Mouse (Mus musculus) neural tube, embryonic 12.5 days (tissue): Measurements from ENCODE around the gene Nacc2. TPM values are rescaled to one million over a fixed set of nuclear protein-coding genes. Genes with fewer than 3 reads are reported as not detected.

Experiments used
- ATAC-seq: fragments of 200-750 bp; cut with Nextera tagmentation; 2 replicates; pipeline ENCODE4 v1.8.0; 2017; ENCODE audit warnings: low read depth, mild to moderate bottlenecking, moderate TSS enrichment, moderate library complexity; ENCODE audit not compliant: low FRiP score
- H3K27ac ChIP-seq: fragments of 300-500 bp; sonication (generic); 2 replicates; pipeline ENCODE4 v1.5.1; 2016
- H3K27me3 ChIP-seq: fragments of 300-500 bp; sonication (generic); replicated peaks from 2 replicates; pipeline ENCODE4 v1.6.1; 2016; ENCODE audit warnings: mild to moderate bottlenecking
- H3K36me3 ChIP-seq: fragments of 300-500 bp; sonication (generic); 2 replicates; pipeline ENCODE4 v1.6.1; 2016; ENCODE audit warnings: mild to moderate bottlenecking
- H3K4me1 ChIP-seq: fragments of 300-500 bp; sonication (generic); 2 replicates; pipeline ENCODE4 v1.6.1; 2016
- H3K4me2 ChIP-seq: fragments of 300-500 bp; sonication (generic); replicated peaks from 2 replicates; pipeline ENCODE4 v1.6.1; 2016; ENCODE audit warnings: mild to moderate bottlenecking
- H3K4me3 ChIP-seq: fragments of 300-500 bp; sonication (generic); 2 replicates; pipeline ENCODE4 v1.5.1; 2016
- H3K9ac ChIP-seq: fragments of 300-500 bp; sonication (generic); 2 replicates; pipeline ENCODE4 v1.6.1; 2016; ENCODE audit warnings: mild to moderate bottlenecking
- H3K9me3 ChIP-seq: fragments of 300-500 bp; sonication (generic); 2 replicates; pipeline ENCODE4 v1.6.1; 2016; ENCODE audit warnings: mild to moderate bottlenecking
- WGBS: fragments of 180-500 bp; shearing (Covaris S2); methylation state at CpG from one replicate; pipeline ENCODE4 v1.1.7; 2016; 5-methylcytosine and 5-hydroxymethylcytosine counted together
- polyA plus RNA-seq: library from polyadenylated mRNA; unstranded; fragments of >200 nt; fragmentation: Nextera tagmentation; extraction: Ambion mirVana; gene quantifications from 2 replicates; pipeline ENCODE4 v1.2.1, GENCODE M21; 2016

Gene Nacc2
- polyA plus RNA-seq, 1 experiment from 2014 or later, result 15.0 TPM

- Histone ChIP-seq H3K27me3 (no peaks in the 10 kb centered on the region), H3K4me1 (peaks cover 7% of the 10 kb centered on the region), H3K9ac (no peak overlapping the region), H3K36me3 (peaks cover 10% of the 10 kb centered on the region), H3K4me2 (no peak overlapping the region), H3K9me3 (no peaks in the 10 kb centered on the region), H3K4me3 (no peak overlapping the region), H3K27ac (no peak overlapping the region)
- ATAC-seq, result no peak
- 85% methylated on average over 13 of the region's 13 CpGs for WGBS
Measured at GRCm38 (mm10) chr2:26062742-26063427, 60.1 kb downstream of the Nacc2 start.

- no peak overlapping the region for H3K4me3 ChIP-seq
- H3K9ac ChIP-seq, result no peak overlapping the region
- H3K4me2 ChIP-seq, result no peak overlapping the region
- H3K27me3 ChIP-seq, result no peaks in the 10 kb centered on the region
- peaks cover 10% of the 10 kb centered on the region for H3K36me3 ChIP-seq
- peaks cover 7% of the 10 kb centered on the region for H3K4me1 ChIP-seq
- H3K9me3 ChIP-seq, result no peaks in the 10 kb centered on the region
- H3K27ac ChIP-seq, result no peak overlapping the region
- no peak for ATAC-seq
- 84% methylated on average over 4 of the region's 4 CpGs for WGBS
Measured at GRCm38 (mm10) chr2:26062241-26062640, 60.8 kb downstream of the Nacc2 start.

- no peaks in the 10 kb centered on the region for H3K9me3 ChIP-seq
- H3K36me3 ChIP-seq, result peaks cover 10% of the 10 kb centered on the region
- H3K27ac ChIP-seq, result no peak overlapping the region
- H3K27me3 ChIP-seq, result no peaks in the 10 kb centered on the region
- WGBS, result 70% methylated on average over 21 of the region's 21 CpGs
- no peak overlapping the region for H3K4me2 ChIP-seq
- peaks cover 5% of the 10 kb centered on the region; the same call in 1 of the 2 replicates for H3K4me1 ChIP-seq
- no peak overlapping the region for H3K9ac ChIP-seq
- no peak overlapping the region for H3K4me3 ChIP-seq
- ATAC-seq, result no peak
Measured at GRCm38 (mm10) chr2:26061018-26061666, 61.9 kb downstream of the Nacc2 start.

- Histone ChIP-seq H3K4me3 (no peak overlapping the region), H3K9me3 (no peaks in the 10 kb centered on the region), H3K36me3 (peaks cover 7% of the 10 kb centered on the region), H3K27ac (no peak overlapping the region), H3K4me2 (no peak overlapping the region), H3K4me1 (no peaks in the 10 kb centered on the region), H3K9ac (no peak overlapping the region), H3K27me3 (no peaks in the 10 kb centered on the region)
- ATAC-seq, result no peak
- 88% methylated on average over 7 of the region's 7 CpGs for WGBS
Measured at GRCm38 (mm10) chr2:26057053-26057452, 66.0 kb downstream of the Nacc2 start.

GRCm38 (mm10) chr2:26056226-26056625, 66.8 kb downstream of the Nacc2 start:
- H3K9me3 ChIP-seq, result no peaks in the 10 kb centered on the region
- no peak overlapping the region for H3K9ac ChIP-seq
- H3K27ac ChIP-seq, result no peak overlapping the region
- no peaks in the 10 kb centered on the region for H3K27me3 ChIP-seq
- ATAC-seq, result no peak
- H3K4me2 ChIP-seq, result no peak overlapping the region
- WGBS, result 69% methylated on average over 5 of the region's 5 CpGs
- H3K4me1 ChIP-seq, result no peaks in the 10 kb centered on the region
- H3K36me3 ChIP-seq, result peaks cover 7% of the 10 kb centered on the region
- H3K4me3 ChIP-seq, result no peak overlapping the region

- Histone ChIP-seq H3K4me2 (no peak overlapping the region), H3K27ac (no peak overlapping the region), H3K4me1 (no peaks in the 10 kb centered on the region), H3K9me3 (no peaks in the 10 kb centered on the region), H3K4me3 (no peak overlapping the region), H3K9ac (no peak overlapping the region), H3K27me3 (no peaks in the 10 kb centered on the region), H3K36me3 (peaks cover 7% of the 10 kb centered on the region)
- 48% methylated on average over 2 of the region's 2 CpGs for WGBS
- ATAC-seq, result no peak
Measured at GRCm38 (mm10) chr2:26055747-26056102, 67.3 kb downstream of the Nacc2 start.

GRCm38 (mm10) chr2:26055046-26055746, 67.8 kb downstream of the Nacc2 start:
- 29% methylated on average over 8 of the region's 8 CpGs for WGBS
- Histone ChIP-seq H3K4me1 (no peaks in the 10 kb centered on the region), H3K4me2 (no peak overlapping the region), H3K27ac (no peak overlapping the region), H3K9me3 (no peaks in the 10 kb centered on the region), H3K27me3 (no peaks in the 10 kb centered on the region), H3K36me3 (peaks cover 6% of the 10 kb centered on the region), H3K4me3 (no peak overlapping the region), H3K9ac (no peak overlapping the region)
- peak; percentile 72 for ATAC-seq

GRCm38 (mm10) chr2:26052806-26053205, 70.2 kb downstream of the Nacc2 start:
- Histone ChIP-seq H3K4me3 (no peak overlapping the region), H3K27ac (no peak overlapping the region), H3K9me3 (no peaks in the 10 kb centered on the region), H3K27me3 (no peaks in the 10 kb centered on the region), H3K9ac (no peak overlapping the region), H3K36me3 (no peaks in the 10 kb centered on the region), H3K4me1 (no peaks in the 10 kb centered on the region), H3K4me2 (no peak overlapping the region)
- no peak for ATAC-seq
- 42% methylated on average over 4 of the region's 4 CpGs for WGBS

- Histone ChIP-seq H3K4me3 (no peak overlapping the region), H3K36me3 (no peaks in the 10 kb centered on the region), H3K4me2 (no peak overlapping the region), H3K9ac (no peak overlapping the region), H3K9me3 (no peaks in the 10 kb centered on the region), H3K4me1 (no peaks in the 10 kb centered on the region), H3K27me3 (no peaks in the 10 kb centered on the region), H3K27ac (no peak overlapping the region)
- ATAC-seq, result no peak
- WGBS, result 71% methylated on average over 5 of the region's 5 CpGs
Measured at GRCm38 (mm10) chr2:26048816-26049215, 74.2 kb downstream of the Nacc2 start.

- Histone ChIP-seq H3K4me1 (no peaks in the 10 kb centered on the region), H3K27me3 (no peaks in the 10 kb centered on the region), H3K4me3 (no peak overlapping the region), H3K4me2 (no peak overlapping the region), H3K9me3 (no peaks in the 10 kb centered on the region), H3K27ac (no peak overlapping the region), H3K9ac (no peak overlapping the region), H3K36me3 (no peaks in the 10 kb centered on the region)
- WGBS, result 85% methylated on average over 9 of the region's 9 CpGs
- no peak for ATAC-seq
Measured at GRCm38 (mm10) chr2:26044216-26044615, 78.8 kb downstream of the Nacc2 start.

- H3K36me3 ChIP-seq, result no peaks in the 10 kb centered on the region
- no peak overlapping the region for H3K27ac ChIP-seq
- H3K9ac ChIP-seq, result no peak overlapping the region
- no peak overlapping the region for H3K4me3 ChIP-seq
- H3K4me1 ChIP-seq, result no peaks in the 10 kb centered on the region
- 88% methylated on average over 3 of the region's 3 CpGs for WGBS
- no peak overlapping the region for H3K4me2 ChIP-seq
- ATAC-seq, result no peak
- no peaks in the 10 kb centered on the region for H3K27me3 ChIP-seq
- no peaks in the 10 kb centered on the region for H3K9me3 ChIP-seq
Measured at GRCm38 (mm10) chr2:26042603-26043002, 80.4 kb downstream of the Nacc2 start.

- Histone ChIP-seq H3K9ac (no peak overlapping the region), H3K4me2 (no peak overlapping the region), H3K27ac (no peak overlapping the region), H3K4me1 (no peaks in the 10 kb centered on the region), H3K27me3 (no peaks in the 10 kb centered on the region), H3K4me3 (no peak overlapping the region), H3K9me3 (no peaks in the 10 kb centered on the region), H3K36me3 (no peaks in the 10 kb centered on the region)
- ATAC-seq, result 0 out of 2 replicates have a peak, but pooled peaks have one; percentile 33
- 56% methylated on average over 14 of the region's 14 CpGs for WGBS
Measured at GRCm38 (mm10) chr2:26041163-26041810, 81.7 kb downstream of the Nacc2 start.
